Mouse (Mus musculus): ENCODE results near the gene Htra1. TPM values are rescaled to one million over a fixed set of nuclear protein-coding genes. Genes with fewer than 3 reads are reported as not detected.

Htra1 gene
- polyA plus RNA-seq, 1 experiment from 2014 or later, result 25.8 TPM

- Histone ChIP-seq H3K27me3 (ENCODE audit: insufficient read depth, low read length) (peaks cover 56% of the 10 kb centered on the region), H3K9ac (peak overlapping the region; percentile 46; the same call in 1 of the 2 replicates)
- peak; percentile 11; the same call in 1 of the 2 replicates for ATAC-seq (ENCODE audit: insufficient read depth)
Measured at GRCm38 (mm10) chr7:130935421-130935792, 504 bp upstream of the Htra1 start.

DNA sequence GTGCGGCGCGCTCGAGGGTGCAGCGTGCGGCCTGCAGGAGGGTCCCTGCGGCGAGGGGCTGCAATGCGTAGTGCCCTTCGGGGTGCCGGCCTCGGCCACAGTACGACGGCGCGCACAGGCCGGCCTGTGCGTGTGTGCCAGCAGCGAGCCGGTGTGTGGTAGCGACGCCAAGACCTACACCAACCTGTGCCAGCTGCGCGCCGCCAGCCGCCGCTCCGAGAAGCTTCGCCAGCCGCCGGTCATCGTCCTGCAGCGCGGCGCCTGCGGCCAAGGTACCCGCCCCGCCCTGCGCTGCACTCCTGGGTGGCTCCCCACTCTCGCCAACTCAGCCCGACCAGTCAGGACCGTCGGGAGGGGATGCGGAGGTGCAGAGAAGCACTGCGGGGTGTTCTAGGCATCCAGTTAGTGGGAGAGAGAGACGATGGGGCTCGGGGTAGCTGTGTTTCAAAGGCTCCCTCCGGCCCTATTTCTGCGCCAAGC lies 601 bp downstream of the Htra1 start:
- DNase-seq (peak; percentile 26), ATAC-seq (ENCODE audit: insufficient read depth) (peak; percentile 38; the same call in 1 of the 2 replicates)
- H3K9ac ChIP-seq, result peak overlapping the region; percentile 46
- under 1% methylated on average over 49 of the region's 49 CpGs for WGBS
- no peaks in the 10 kb centered on the region for H3K9me3 ChIP-seq (ENCODE audit: low read depth, low read length)
- H3K36me3 ChIP-seq (ENCODE audit: insufficient read depth), result no peaks in the 10 kb centered on the region
- peak overlapping the region; percentile 54 for H3K4me3 ChIP-seq (ENCODE audit: low read depth, low read length)
- peak overlapping the region; percentile 81 for H3K4me2 ChIP-seq
- H3K27ac ChIP-seq (ENCODE audit: low read depth), result no peak overlapping the region
- H3K4me1 ChIP-seq (ENCODE audit: insufficient read depth), result no peaks in the 10 kb centered on the region
- H3K27me3 ChIP-seq (ENCODE audit: insufficient read depth, low read length), result peaks cover 56% of the 10 kb centered on the region
- TF ChIP-seq CTCF (IDR thresholded peaks at IDR 0.05; ENCODE audit: low read depth), result no peak

More at GRCm38 (mm10) chr7:130935421-130935792, 504 bp upstream of the Htra1 start:
- no peak overlapping the region for H3K27ac ChIP-seq (ENCODE audit: low read depth)
- H3K9me3 ChIP-seq (ENCODE audit: low read depth, low read length), result no peaks in the 10 kb centered on the region
- H3K4me3 ChIP-seq (ENCODE audit: low read depth, low read length), result peak overlapping the region; percentile 54
- no peaks in the 10 kb centered on the region for H3K4me1 ChIP-seq (ENCODE audit: insufficient read depth)
- WGBS, result 8% methylated on average over 16 of the region's 16 CpGs
- no peak for TF ChIP-seq CTCF (IDR thresholded peaks at IDR 0.05; ENCODE audit: low read depth)
- peak overlapping the region; percentile 81 for H3K4me2 ChIP-seq
- H3K36me3 ChIP-seq (ENCODE audit: insufficient read depth), result no peaks in the 10 kb centered on the region
- DNase-seq, result no peak

GRCm38 (mm10) chr7:130937266-130937841 lies 1.4 kb downstream of the Htra1 start:
- DNase-seq (peak; percentile 32), ATAC-seq (ENCODE audit: insufficient read depth) (no peak)
- WGBS, result 24% methylated on average over 12 of the region's 12 CpGs
- H3K9ac ChIP-seq, result no peak overlapping the region
- TF ChIP-seq CTCF (IDR thresholded peaks at IDR 0.05; ENCODE audit: low read depth), result no peak
- H3K36me3 ChIP-seq (ENCODE audit: insufficient read depth), result no peaks in the 10 kb centered on the region
- H3K27ac ChIP-seq (ENCODE audit: low read depth), result no peak overlapping the region
- no peaks in the 10 kb centered on the region for H3K9me3 ChIP-seq (ENCODE audit: low read depth, low read length)
- H3K27me3 ChIP-seq (ENCODE audit: insufficient read depth, low read length), result peaks cover 56% of the 10 kb centered on the region
- no peaks in the 10 kb centered on the region for H3K4me1 ChIP-seq (ENCODE audit: insufficient read depth)
- H3K4me2 ChIP-seq, result peak overlapping the region; percentile 81
- peak overlapping the region; percentile 54; the same call in 1 of the 2 replicates for H3K4me3 ChIP-seq (ENCODE audit: low read depth, low read length)

- no peak overlapping the region for H3K4me3 ChIP-seq (ENCODE audit: low read depth, low read length)
- TF ChIP-seq CTCF (IDR thresholded peaks at IDR 0.05; ENCODE audit: low read depth), result no peak
- peaks cover 54% of the 10 kb centered on the region for H3K27me3 ChIP-seq (ENCODE audit: insufficient read depth, low read length)
- WGBS, result 58% methylated on average over 4 of the region's 4 CpGs
- DNase-seq, result no peak
- no peaks in the 10 kb centered on the region for H3K4me1 ChIP-seq (ENCODE audit: insufficient read depth)
- no peak for ATAC-seq (ENCODE audit: insufficient read depth)
- H3K27ac ChIP-seq (ENCODE audit: low read depth), result no peak overlapping the region
- no peaks in the 10 kb centered on the region for H3K9me3 ChIP-seq (ENCODE audit: low read depth, low read length)
- no peaks in the 10 kb centered on the region for H3K36me3 ChIP-seq (ENCODE audit: insufficient read depth)
- no peak overlapping the region for H3K9ac ChIP-seq
- H3K4me2 ChIP-seq, result peak overlapping the region; percentile 81; the same call in 1 of the 2 replicates
Measured at GRCm38 (mm10) chr7:130938005-130938404, 2.1 kb downstream of the Htra1 start.

DNA sequence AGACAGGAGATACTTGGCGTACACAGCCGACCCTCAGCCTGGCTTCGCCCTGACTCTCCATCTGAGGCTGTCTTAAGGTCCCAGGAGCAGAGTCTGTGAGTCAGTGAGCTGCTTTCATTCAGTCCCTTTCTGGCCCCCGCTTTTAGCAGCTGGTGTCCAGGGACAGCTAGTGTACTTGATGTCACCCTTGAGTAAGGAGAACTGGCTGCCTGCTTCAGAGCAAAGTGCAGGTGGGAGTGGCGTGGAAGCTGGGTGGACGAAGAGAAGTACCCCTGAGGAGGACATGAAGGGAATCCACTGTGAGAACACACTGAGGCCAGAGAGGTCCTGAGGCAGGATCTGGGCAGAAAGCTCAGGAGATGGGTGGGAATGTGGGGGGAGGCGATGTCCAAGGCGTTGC lies 3.0 kb downstream of the Htra1 start:
- no peak overlapping the region for H3K4me2 ChIP-seq
- no peak overlapping the region for H3K9ac ChIP-seq
- no peaks in the 10 kb centered on the region for H3K9me3 ChIP-seq (ENCODE audit: low read depth, low read length)
- H3K27me3 ChIP-seq (ENCODE audit: insufficient read depth, low read length), result peaks cover 45% of the 10 kb centered on the region
- 81% methylated on average over 8 of the region's 8 CpGs for WGBS
- ATAC-seq (ENCODE audit: insufficient read depth) (no peak), DNase-seq (no peak)
- TF ChIP-seq CTCF (IDR thresholded peaks at IDR 0.05; ENCODE audit: low read depth), result no peak
- no peaks in the 10 kb centered on the region for H3K4me1 ChIP-seq (ENCODE audit: insufficient read depth)
- H3K27ac ChIP-seq (ENCODE audit: low read depth), result no peak overlapping the region
- H3K4me3 ChIP-seq (ENCODE audit: low read depth, low read length), result no peak overlapping the region
- H3K36me3 ChIP-seq (ENCODE audit: insufficient read depth), result no peaks in the 10 kb centered on the region

- H3K4me1 ChIP-seq (ENCODE audit: insufficient read depth), result no peaks in the 10 kb centered on the region
- H3K27me3 ChIP-seq (ENCODE audit: insufficient read depth, low read length), result peaks cover 27% of the 10 kb centered on the region
- no peak overlapping the region for H3K4me2 ChIP-seq
- no peaks in the 10 kb centered on the region for H3K36me3 ChIP-seq (ENCODE audit: insufficient read depth)
- no peak overlapping the region for H3K9ac ChIP-seq
- H3K27ac ChIP-seq (ENCODE audit: low read depth), result no peak overlapping the region
- no peak overlapping the region for H3K4me3 ChIP-seq (ENCODE audit: low read depth, low read length)
- no peak for ATAC-seq (ENCODE audit: insufficient read depth)
- WGBS, result 61% methylated on average over 8 of the region's 8 CpGs
- no peaks in the 10 kb centered on the region for H3K9me3 ChIP-seq (ENCODE audit: low read depth, low read length)
- DNase-seq, result no peak
- TF ChIP-seq CTCF (IDR thresholded peaks at IDR 0.05; ENCODE audit: low read depth), result no peak
Measured at GRCm38 (mm10) chr7:130940733-130941132, 4.8 kb downstream of the Htra1 start.

DNA sequence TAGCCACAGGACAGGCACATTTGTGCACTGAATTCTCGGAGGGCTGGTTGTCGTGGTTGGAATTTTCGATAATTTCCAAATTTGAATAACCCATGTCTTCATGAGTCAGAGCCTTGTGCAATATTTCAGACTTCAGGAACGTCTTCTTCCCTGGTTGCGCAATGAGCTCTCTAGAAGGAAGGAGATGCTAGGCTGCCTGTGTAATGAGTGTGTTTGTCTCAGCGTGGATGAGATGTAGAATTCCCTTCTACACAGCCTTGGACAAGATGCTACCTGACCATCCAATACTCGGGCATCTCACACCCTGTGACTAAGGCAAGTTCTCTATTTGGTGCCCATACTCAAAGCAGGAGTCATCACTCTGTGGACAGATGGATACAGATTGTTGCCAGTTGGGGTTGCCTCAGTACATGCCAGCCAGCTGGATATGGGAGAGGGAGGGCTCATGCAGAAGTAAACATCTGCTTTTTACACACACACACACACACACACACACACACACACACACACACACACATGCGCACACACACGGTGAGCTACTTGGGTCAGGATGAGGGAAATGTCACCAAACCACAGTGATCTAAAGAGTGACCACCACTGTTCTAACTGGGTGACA lies 7.5 kb downstream of the Htra1 start:
- Histone ChIP-seq H3K9me3 (ENCODE audit: low read depth, low read length) (no peaks in the 10 kb centered on the region), H3K4me2 (no peak overlapping the region), H3K4me3 (ENCODE audit: low read depth, low read length) (no peak overlapping the region), H3K27me3 (ENCODE audit: insufficient read depth, low read length) (peaks cover 1% of the 10 kb centered on the region; the same call in 1 of the 2 replicates), H3K36me3 (ENCODE audit: insufficient read depth) (no peaks in the 10 kb centered on the region), H3K27ac (ENCODE audit: low read depth) (no peak overlapping the region), H3K9ac (no peak overlapping the region), H3K4me1 (ENCODE audit: insufficient read depth) (no peaks in the 10 kb centered on the region)
- ATAC-seq (ENCODE audit: insufficient read depth), result no peak
- WGBS, result 80% methylated on average over 9 of the region's 9 CpGs
- TF ChIP-seq CTCF (IDR thresholded peaks at IDR 0.05; ENCODE audit: low read depth), result no peak
- no peak for DNase-seq

All from lung, embryonic 14.5 days (tissue).